Mouse (Mus musculus): ENCODE results near the gene Fhad1.

- no peak for TF ChIP-seq POLR2A (IDR thresholded peaks at IDR 0.05; ENCODE audit: borderline replicate concordance, control insufficient read depth, low read depth, low read length)
- no peak for TF ChIP-seq CTCF (IDR thresholded peaks at IDR 0.05; ENCODE audit: control insufficient read depth, insufficient read depth, low read length)
These were observed 18.0 kb downstream of the Fhad1 start for GRCm38 (mm10) chr4:141996880-141997279.

All from bone marrow, adult 2 months (tissue).